Mouse (Mus musculus) lung, adult 2 months (tissue): Measurements from ENCODE around the gene Ppfia4.

Source experiments
- CTCF ChIP-seq: fragments of 200-500 bp; IDR thresholded peaks from 2 replicates; pipeline ENCODE4 v1.5.1; 2011; ENCODE audit warnings: mild to moderate bottlenecking, low read length, control low read depth; ENCODE audit not compliant: insufficient read depth
- POLR2A ChIP-seq: fragments of 200-500 bp; IDR thresholded peaks from 2 replicates; pipeline ENCODE4 v1.6.1; 2011; ENCODE audit warnings: low read depth, mild to moderate bottlenecking, control low read depth, low read length, borderline replicate concordance; ENCODE audit errors: extremely low read depth

DNA sequence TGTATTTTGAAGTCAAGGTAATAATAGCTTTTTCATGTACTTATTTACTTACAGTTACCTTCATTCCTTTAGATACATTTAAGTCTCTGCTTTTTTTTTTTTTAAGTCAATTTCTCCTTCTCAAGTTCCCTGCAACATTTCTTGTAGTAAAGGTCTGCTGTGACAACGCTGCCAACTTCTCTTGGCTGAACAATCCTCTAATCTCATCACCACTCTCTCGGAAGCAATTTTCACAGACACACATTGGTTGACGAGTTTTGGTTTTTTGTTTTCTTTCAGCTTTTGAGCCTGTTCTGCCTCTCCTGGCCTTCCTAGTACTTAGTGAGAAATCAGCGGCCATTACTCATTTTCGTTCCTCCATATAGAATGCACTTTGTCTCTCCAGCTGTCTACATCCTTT is 52.6 kb downstream of the Ppfia4 start:
- TF ChIP-seq CTCF (no peak), POLR2A (no peak)
